Mouse (Mus musculus) small intestine, adult 2 months (tissue): ENCODE results near the gene Dync2h1. TPM values are rescaled to one million over a fixed set of nuclear protein-coding genes. Genes with fewer than 3 reads are reported as not detected.

Experiments
- H3K27ac ChIP-seq: fragments of 200-500 bp; 2 replicates; pipeline ENCODE4 v1.5.1; 2012; ENCODE audit warnings: low read depth, low read length, control low read depth, inconsistent platforms; ENCODE audit not compliant: insufficient read depth
- H3K27me3 ChIP-seq: fragments of 200-500 bp; 2 replicates; pipeline ENCODE4 v1.6.1; 2012; ENCODE audit warnings: mild to moderate bottlenecking, moderate library complexity, low read length, inconsistent platforms; ENCODE audit not compliant: control insufficient read depth, insufficient read depth
- H3K36me3 ChIP-seq: fragments of 200-500 bp; 2 replicates; pipeline ENCODE4 v1.6.1; 2012; ENCODE audit warnings: mild to moderate bottlenecking, low read length, control low read depth, inconsistent platforms; ENCODE audit not compliant: control insufficient read depth, insufficient read depth
- H3K4me1 ChIP-seq: fragments of 200-500 bp; 2 replicates; pipeline ENCODE4 v1.6.1; 2012; ENCODE audit warnings: low read length, inconsistent platforms, mixed read lengths; ENCODE audit not compliant: control insufficient read depth, insufficient read depth, insufficient read length
- H3K4me3 ChIP-seq: fragments of 200-500 bp; 2 replicates; pipeline ENCODE4 v1.5.1; 2012; ENCODE audit warnings: low read depth, mild to moderate bottlenecking, control low read depth, inconsistent platforms, low read length, moderate library complexity
- CTCF ChIP-seq: fragments of 200-500 bp; IDR thresholded peaks from 2 replicates; pipeline ENCODE4 v1.5.1; 2012; ENCODE audit warnings: low read depth, mild to moderate bottlenecking, control low read depth, inconsistent platforms, low read length, moderate library complexity, mixed read lengths; ENCODE audit not compliant: insufficient replicate concordance, insufficient read length; ENCODE audit errors: extremely low read depth
- POLR2A ChIP-seq: fragments of 200-500 bp; IDR thresholded peaks from 2 replicates; pipeline ENCODE4 v1.6.1; 2012; ENCODE audit warnings: low read depth, mild to moderate bottlenecking, control low read depth, inconsistent platforms, low read length, moderate library complexity
- WGBS: fragments of 180-500 bp; shearing (Covaris S2); methylation state at CpG from one replicate; pipeline ENCODE4 v1.1.7; 2018; 5-methylcytosine and 5-hydroxymethylcytosine counted together
- polyA plus RNA-seq: library from polyadenylated mRNA; depleted of rRNA; stranded (reverse); fragments of >200 nt; gene quantifications from 2 replicates; pipeline ENCODE4 v1.2.3, GENCODE M21; 2012

Dync2h1 gene
- polyA plus RNA-seq, 1 experiment = 0.18 TPM

GRCm38 (mm10) chr9:7110166-7110565 lies 74.1 kb downstream of the Dync2h1 start:
- Histone ChIP-seq H3K27me3 (no peaks in the 10 kb centered on the region), H3K27ac (no peak overlapping the region), H3K36me3 (no peaks in the 10 kb centered on the region), H3K4me1 (no peaks in the 10 kb centered on the region), H3K4me3 (no peak overlapping the region)
- 48% methylated on average over 1 of the region's 1 CpGs for WGBS
- TF ChIP-seq POLR2A = no peak
- no peak for TF ChIP-seq CTCF

- Histone ChIP-seq H3K27ac (no peak overlapping the region), H3K4me3 (no peak overlapping the region), H3K4me1 (no peaks in the 10 kb centered on the region), H3K27me3 (no peaks in the 10 kb centered on the region), H3K36me3 (no peaks in the 10 kb centered on the region)
- TF ChIP-seq CTCF (no peak), POLR2A (no peak)
Observed at GRCm38 (mm10) chr9:7101361-7101760, 82.9 kb downstream of the Dync2h1 start.

DNA sequence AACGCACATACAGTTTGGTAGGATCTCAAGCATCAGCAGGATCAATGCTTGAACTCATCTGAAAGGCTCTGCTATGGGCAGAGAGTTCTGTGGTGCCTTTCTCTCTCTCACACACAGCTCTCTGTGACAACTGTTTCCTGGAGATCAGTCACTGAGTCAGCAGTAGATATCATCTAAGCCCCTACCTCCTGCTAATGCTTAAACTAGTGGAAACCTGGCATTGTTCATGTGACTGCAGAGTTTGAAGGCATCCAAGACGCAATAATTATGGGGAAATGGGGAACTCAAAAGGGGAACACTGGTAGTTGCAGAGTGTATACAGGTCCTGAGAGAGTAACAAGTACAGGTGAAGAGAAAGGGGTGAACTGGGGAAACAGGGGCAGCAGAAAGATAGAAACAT lies 109.6 kb downstream of the Dync2h1 start:
- Histone ChIP-seq H3K4me3 (no peak overlapping the region), H3K27ac (no peak overlapping the region), H3K27me3 (no peaks in the 10 kb centered on the region), H3K4me1 (no peaks in the 10 kb centered on the region), H3K36me3 (no peaks in the 10 kb centered on the region)
- WGBS = 91% methylated on average over 2 of the region's 2 CpGs
- TF ChIP-seq POLR2A (no peak), CTCF (no peak)

- WGBS = 62% methylated on average over 3 of the region's 3 CpGs
- no peak overlapping the region for H3K4me3 ChIP-seq
Observed at GRCm38 (mm10) chr9:7070846-7071245, 113.4 kb downstream of the Dync2h1 start.

DNA sequence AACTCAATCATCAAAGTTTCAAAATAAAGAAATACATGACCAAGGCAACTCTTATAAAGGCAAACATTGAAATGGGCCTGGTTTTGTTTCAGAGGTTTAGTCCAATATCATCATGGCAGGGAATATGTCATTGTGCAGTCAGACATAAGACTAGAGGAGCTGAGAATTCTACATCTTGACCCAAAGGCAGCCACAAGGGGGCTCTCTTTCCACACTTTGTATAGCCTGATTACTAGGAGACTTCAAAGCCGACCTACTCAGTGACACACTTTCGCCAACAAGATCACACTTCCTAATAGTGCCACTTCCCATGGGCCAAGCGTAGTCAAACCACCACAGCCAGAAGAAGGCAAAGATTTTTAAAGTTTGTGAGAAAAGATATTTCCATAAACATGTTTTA lies 133.7 kb downstream of the Dync2h1 start:
- H3K27me3 ChIP-seq = no peaks in the 10 kb centered on the region
- TF ChIP-seq CTCF (no peak), POLR2A (no peak)
- WGBS = 81% methylated on average over 3 of the region's 3 CpGs
- no peak overlapping the region for H3K27ac ChIP-seq
- no peaks in the 10 kb centered on the region for H3K4me1 ChIP-seq
- no peak overlapping the region for H3K4me3 ChIP-seq
- no peaks in the 10 kb centered on the region for H3K36me3 ChIP-seq

More at GRCm38 (mm10) chr9:7070846-7071245, 113.4 kb downstream of the Dync2h1 start:
- no peaks in the 10 kb centered on the region for H3K27me3 ChIP-seq
- no peak overlapping the region for H3K27ac ChIP-seq
- H3K4me1 ChIP-seq = no peaks in the 10 kb centered on the region
- no peaks in the 10 kb centered on the region for H3K36me3 ChIP-seq
- TF ChIP-seq CTCF = no peak
- TF ChIP-seq POLR2A = no peak

DNA sequence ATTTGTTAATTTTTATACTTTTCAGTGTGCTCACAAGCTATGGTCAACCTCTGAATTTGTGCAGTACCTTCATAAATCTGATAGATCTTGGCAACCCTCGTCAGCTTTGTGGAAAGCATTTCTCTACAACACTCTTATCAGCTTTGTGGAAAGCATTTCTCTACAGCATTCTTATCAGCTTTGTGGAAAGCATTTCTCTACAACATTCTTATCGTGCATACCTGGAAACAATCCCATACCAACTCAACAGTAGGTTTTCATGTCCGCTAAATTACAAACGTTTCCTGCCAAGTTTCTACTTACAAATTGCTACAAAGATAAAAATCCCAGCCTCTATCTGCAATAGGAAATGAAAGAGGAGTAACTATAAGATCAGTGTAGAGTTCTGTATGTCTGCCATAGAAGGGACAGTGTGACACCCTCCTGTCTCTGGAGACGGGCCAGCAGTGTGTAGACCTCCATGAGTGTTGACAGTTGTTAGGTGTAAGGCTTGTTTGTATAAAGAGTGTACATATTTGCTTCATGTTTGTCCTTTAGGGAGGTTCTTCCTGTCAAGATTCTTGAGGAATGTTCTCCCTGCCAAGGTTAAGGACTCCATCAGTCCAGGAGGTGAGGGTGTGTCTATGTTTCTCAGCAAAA lies 141.5 kb downstream of the Dync2h1 start:
- WGBS = 53% methylated on average over 5 of the region's 5 CpGs
- Histone ChIP-seq H3K27me3 (no peaks in the 10 kb centered on the region), H3K4me1 (no peaks in the 10 kb centered on the region), H3K36me3 (no peaks in the 10 kb centered on the region; the same call in 1 of the 2 replicates), H3K27ac (no peak overlapping the region), H3K4me3 (no peak overlapping the region)
- TF ChIP-seq POLR2A = no peak
- TF ChIP-seq CTCF = no peak

DNA sequence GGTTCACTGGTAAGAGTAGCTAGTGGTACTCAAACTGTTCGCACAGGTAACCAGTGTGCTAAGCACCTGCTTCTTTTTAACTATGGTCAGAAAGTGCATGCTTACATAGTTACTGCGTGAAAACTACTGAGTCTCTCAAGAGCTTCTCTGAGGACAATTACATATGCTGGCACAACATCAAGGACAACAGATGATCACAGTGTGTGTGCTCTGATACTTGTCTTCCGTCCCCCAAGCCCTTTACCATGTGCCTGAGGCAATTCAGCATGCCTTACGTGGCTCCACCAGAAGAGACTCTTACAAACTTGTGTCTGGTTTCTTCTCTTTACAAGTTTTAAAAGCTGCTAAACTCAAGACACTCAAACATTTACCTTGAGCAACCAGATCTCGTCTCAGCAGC lies 143.0 kb downstream of the Dync2h1 start:
- TF ChIP-seq CTCF (no peak), POLR2A (no peak)
- no peaks in the 10 kb centered on the region; the same call in 1 of the 2 replicates for H3K36me3 ChIP-seq
- 89% methylated on average over 5 of the region's 5 CpGs for WGBS
- no peaks in the 10 kb centered on the region for H3K27me3 ChIP-seq
- H3K27ac ChIP-seq = no peak overlapping the region
- no peak overlapping the region for H3K4me3 ChIP-seq
- no peaks in the 10 kb centered on the region for H3K4me1 ChIP-seq
